ENCODE assay signal across 10 mouse cellular contexts in genomic region chr8:126614740-126615132, GRCm38 (mm10). TPM values are rescaled to one million over a fixed set of nuclear protein-coding genes. Genes with fewer than 3 reads are reported as not detected.
A peak's percentile ranks its signal among the peaks of the same experiment; 100 is the strongest.
DNase-seq lines count a peak whose midpoint lies in the region; ATAC-seq and TF ChIP-seq lines count a peak whose summit lies in the region.
"Had no signal": no experiment of that assay in that cellular context is flagged by ENCODE, and none has a peak within 500 bp of the region (broad histone marks: within the 10 kb centered on the region; RNA-seq: fewer than 3 reads in every experiment).

No protein-coding gene starts in this region.

- WGBS in hindbrain, embryonic 10.5 days: 80% methylated on average over 5 of the region's 5 CpGs
- WGBS in hindbrain, embryonic 16.5 days: 73% methylated on average over 5 of the region's 5 CpGs
- WGBS in liver, embryonic 13.5 days (ENCODE audit: insufficient replicate concordance): 69% methylated on average over 5 of the region's 5 CpGs

- ATAC-seq in hindbrain, embryonic 16.5 days: no peak
- ATAC-seq in liver, embryonic 13.5 days (ENCODE audit: low read depth): no peak

- no peak for DNase-seq in hindbrain, embryonic 10.5 days (ENCODE audit: low spot score)
- peak; percentile 48 for DNase-seq in MN1 (ENCODE audit: low spot score)
- peak; percentile 54 for DNase-seq in induced T-regulatory cell, adult 2 months (ENCODE audit: low read depth)
- no peak for DNase-seq in liver, embryonic 13.5 days
- no peak for DNase-seq in left cerebral cortex, adult 11 months (ENCODE audit: low spot score)
- no peak for DNase-seq in layer of hippocampus, adult 2 months (ENCODE audit: low spot score in 2 of 2)
- DNase-seq in right cerebral cortex, postnatal 14 days: no peak

- H3K4me3 ChIP-seq in hindbrain, embryonic 10.5 days: no peak overlapping the region
- H3K4me3 ChIP-seq in hindbrain, embryonic 16.5 days (ENCODE audit: low read length): no peak overlapping the region
- H3K4me3 ChIP-seq in liver, embryonic 13.5 days (replicated peaks): no peak overlapping the region
- no peak overlapping the region for H3K4me3 ChIP-seq in layer of hippocampus, adult 2 months
- H3K4me3 ChIP-seq: hindbrain, embryonic 13.5 days had no signal

- H3K27me3 ChIP-seq in hindbrain, embryonic 10.5 days (ENCODE audit: insufficient read depth, poor library complexity, severe bottlenecking): peaks cover 3% of the 10 kb centered on the region; the same call in 1 of the 2 replicates
- no peaks in the 10 kb centered on the region for H3K27me3 ChIP-seq in hindbrain, embryonic 16.5 days (replicated peaks; ENCODE audit: control insufficient read depth, insufficient read depth, low read length)
- H3K27me3 ChIP-seq in liver, embryonic 13.5 days: no peaks in the 10 kb centered on the region
- H3K27me3 ChIP-seq: hindbrain, embryonic 13.5 days; megakaryocyte, embryonic 14.5 days had no signal

- H3K4me1 ChIP-seq in hindbrain, embryonic 10.5 days (replicated peaks): peaks cover 31% of the 10 kb centered on the region
- no peaks in the 10 kb centered on the region for H3K4me1 ChIP-seq in hindbrain, embryonic 16.5 days (ENCODE audit: control insufficient read depth, insufficient read depth, low read depth, low read length)
- peaks cover 54% of the 10 kb centered on the region for H3K4me1 ChIP-seq in liver, embryonic 13.5 days (replicated peaks)
- H3K4me1 ChIP-seq: hindbrain, embryonic 13.5 days had no signal

- 0 out of 2 replicates have a peak overlapping the region, but pooled peaks have one; percentile 66 for H3K27ac ChIP-seq in hindbrain, embryonic 10.5 days
- no peak overlapping the region for H3K27ac ChIP-seq in hindbrain, embryonic 16.5 days (ENCODE audit: low read depth, low read length)
- H3K27ac ChIP-seq in liver, embryonic 13.5 days: peak overlapping the region; percentile 81
- no peak overlapping the region for H3K27ac ChIP-seq in layer of hippocampus, adult 2 months
- H3K27ac ChIP-seq: hindbrain, embryonic 13.5 days had no signal

- H3K36me3 ChIP-seq in hindbrain, embryonic 10.5 days: no peaks in the 10 kb centered on the region
- no peaks in the 10 kb centered on the region for H3K36me3 ChIP-seq in hindbrain, embryonic 16.5 days (ENCODE audit: control insufficient read depth, insufficient read depth, low read length)
- no peaks in the 10 kb centered on the region for H3K36me3 ChIP-seq in liver, embryonic 13.5 days
- H3K36me3 ChIP-seq: hindbrain, embryonic 13.5 days had no signal

- no peaks in the 10 kb centered on the region for H3K9me3 ChIP-seq in hindbrain, embryonic 10.5 days
- H3K9me3 ChIP-seq in hindbrain, embryonic 16.5 days (ENCODE audit: control insufficient read depth, low read length): 0 out of 2 replicates have a peak, but pooled peaks cover 5% of the 10 kb centered on the region
- H3K9me3 ChIP-seq in liver, embryonic 13.5 days (replicated peaks): no peaks in the 10 kb centered on the region
- H3K9me3 ChIP-seq: hindbrain, embryonic 13.5 days had no signal

- H3K9ac ChIP-seq in hindbrain, embryonic 16.5 days (ENCODE audit: low read depth, low read length): no peak overlapping the region
- H3K9ac ChIP-seq in liver, embryonic 13.5 days: no peak overlapping the region
- H3K9ac ChIP-seq: hindbrain, embryonic 13.5 days had no signal

- no peak for TF ChIP-seq CTCF in layer of hippocampus, adult 2 months (conservative IDR thresholded peaks at IDR 0.05)

- no peak overlapping the region for H3K4me2 ChIP-seq in hindbrain, embryonic 16.5 days (ENCODE audit: low read length)
- no peak overlapping the region for H3K4me2 ChIP-seq in liver, embryonic 13.5 days
- H3K4me2 ChIP-seq: hindbrain, embryonic 13.5 days had no signal

RNA-seq across cellular contexts. Expression of gene Irf2bp2, which starts 20.9 kb away (rescaled TPM):
- polyA plus RNA-seq in hindbrain, embryonic 10.5 days (2016; fragmentation: Nextera tagmentation; extraction: Ambion mirVana): 3.3 and 4.3 TPM in 2 replicates
- 8.0 and 8.2 TPM in 2 replicates for polyA plus RNA-seq in hindbrain, embryonic 16.5 days (2015; fragmentation: Nextera tagmentation; extraction: Ambion mirVana)
- 3.8 and 4.0 TPM in 2 replicates for polyA plus RNA-seq in liver, embryonic 13.5 days (2015; fragmentation: Nextera tagmentation; extraction: Ambion mirVana)
- total RNA-seq in layer of hippocampus, adult 2 months (2021): 10 to 100 TPM; 53.0 to 60.4 TPM

Comparison
In these comparisons a context has a peak if more than half of its experiments do, and no peak if none do; other contexts are left out.
1. H3K27ac ChIP-seq: peak in hindbrain, embryonic 10.5 days (single experiment) and liver, embryonic 13.5 days (single experiment); none in hindbrain, embryonic 16.5 days (single experiment) and layer of hippocampus, adult 2 months (single experiment).
2. DNase-seq: peak in MN1 (single experiment) and induced T-regulatory cell, adult 2 months (single experiment); none in hindbrain, embryonic 10.5 days (single experiment), liver, embryonic 13.5 days (single experiment), left cerebral cortex, adult 11 months (single experiment), layer of hippocampus, adult 2 months (0 of 2) and right cerebral cortex, postnatal 14 days (single experiment).